Mouse (Mus musculus) forebrain, embryonic 14.5 days (tissue): ENCODE measurements at regions not wholly inside any gene's neighbourhood (a gene's known extent, or its start where the extent isn't known, plus 50 kb on each side); places are given as distances from the start of the nearest gene placed in this dataset.
"Not testable (repeated sequence)": the region's sequence is repeated elsewhere in the genome, so short reads cannot be mapped to it uniquely, and the experiment has no call there.

Experiments
- ATAC-seq: fragments of 200-750 bp; cut with Nextera tagmentation; 2 replicates; pipeline ENCODE4 v1.8.0; 2017; ENCODE audit warnings: mild to moderate bottlenecking, moderate library complexity
- DNase-seq: peaks from one replicate; pipeline ENCODE4 v3.0.0-alpha.2; 2015; ENCODE audit warnings: low spot score
- H3K27ac ChIP-seq: fragments of 300-500 bp; sonication (generic); 2 replicates; pipeline ENCODE4 v1.5.1; 2014; ENCODE audit warnings: low read depth, mild to moderate bottlenecking, control low read depth, low read length, moderate library complexity
- H3K27me3 ChIP-seq: fragments of 300-500 bp; sonication (generic); replicated peaks from 2 replicates; pipeline ENCODE4 v1.6.1; 2014; ENCODE audit warnings: low read length, control low read depth, mixed read lengths; ENCODE audit not compliant: control insufficient read depth, insufficient read depth
- H3K36me3 ChIP-seq: fragments of 300-500 bp; sonication (generic); 2 replicates; pipeline ENCODE4 v1.6.1; 2014; ENCODE audit warnings: low read length, control low read depth; ENCODE audit not compliant: control insufficient read depth, insufficient read depth
- H3K4me1 ChIP-seq: fragments of 300-500 bp; sonication (generic); 2 replicates; pipeline ENCODE4 v1.6.1; 2014; ENCODE audit warnings: antibody characterized with exemption, low read length, control low read depth; ENCODE audit not compliant: control insufficient read depth, insufficient read depth
- H3K4me2 ChIP-seq: fragments of 300-500 bp; sonication (generic); 2 replicates; pipeline ENCODE4 v1.6.1; 2014; ENCODE audit warnings: mild to moderate bottlenecking, control low read depth, low read length
- H3K4me3 ChIP-seq: fragments of 300-500 bp; sonication (generic); 2 replicates; pipeline ENCODE4 v1.5.1; 2014; ENCODE audit warnings: low read depth, low read length, control low read depth
- H3K9ac ChIP-seq: fragments of 300-500 bp; sonication (generic); 2 replicates; pipeline ENCODE4 v1.6.1; 2014; ENCODE audit warnings: mild to moderate bottlenecking, low read length, control low read depth, moderate library complexity
- H3K9me3 ChIP-seq: fragments of 300-500 bp; sonication (generic); replicated peaks from 2 replicates; pipeline ENCODE4 v1.6.1; 2016; ENCODE audit warnings: low read length, control low read depth, mixed read lengths; ENCODE audit not compliant: control insufficient read depth
- WGBS: fragments of 180-500 bp; shearing (Covaris S2); extraction: QIAGEN DNeasy Blood & Tissue Kit; methylation state at CpG from one replicate; pipeline ENCODE4 v1.1.7; 2014; 5-methylcytosine and 5-hydroxymethylcytosine counted together

GRCm38 (mm10) chrX:50625336-50625735, 197.0 kb upstream of the Olfr1324 start:
- H3K4me2 ChIP-seq, result no peak overlapping the region
- H3K4me3 ChIP-seq, result no peak overlapping the region
- H3K27ac ChIP-seq, result no peak overlapping the region
- no peak for ATAC-seq
- no peak for DNase-seq
- no peaks in the 10 kb centered on the region for H3K4me1 ChIP-seq
- H3K27me3 ChIP-seq, result no peaks in the 10 kb centered on the region
- H3K9me3 ChIP-seq, result no peaks in the 10 kb centered on the region
- 83% methylated on average over 6 of the region's 6 CpGs for WGBS
- H3K9ac ChIP-seq, result no peak overlapping the region
- no peaks in the 10 kb centered on the region for H3K36me3 ChIP-seq

- Histone ChIP-seq H3K4me1 (no peaks in the 10 kb centered on the region), H3K27me3 (no peaks in the 10 kb centered on the region), H3K36me3 (no peaks in the 10 kb centered on the region), H3K9ac (no peak overlapping the region), H3K4me3 (peak overlapping the region; percentile 16; the same call in 1 of the 2 replicates), H3K4me2 (no peak overlapping the region), H3K27ac (no peak overlapping the region), H3K9me3 (no peaks in the 10 kb centered on the region)
- peak; percentile 26; the same call in 1 of the 2 replicates for ATAC-seq
- 58% methylated on average over 19 of the region's 19 CpGs for whole genome bisulfite sequencing
- peak; percentile 65 for DNase-seq
Observed at GRCm38 (mm10) chrX:50622984-50623455, 194.7 kb upstream of the Olfr1324 start.

- no peak for ATAC-seq
- Histone ChIP-seq H3K9ac (no peak overlapping the region), H3K36me3 (no peaks in the 10 kb centered on the region), H3K4me2 (no peak overlapping the region), H3K27ac (no peak overlapping the region), H3K4me1 (no peaks in the 10 kb centered on the region), H3K27me3 (no peaks in the 10 kb centered on the region), H3K9me3 (no peaks in the 10 kb centered on the region), H3K4me3 (no peak overlapping the region)
- DNase-seq, result no peak
- 67% methylated on average over 8 of the region's 8 CpGs for WGBS
Observed at GRCm38 (mm10) chrX:50620909-50621308, 192.6 kb upstream of the Olfr1324 start.

- DNase-seq, result peak; percentile 83
- Histone ChIP-seq H3K27me3 (no peaks in the 10 kb centered on the region), H3K9me3 (no peaks in the 10 kb centered on the region), H3K36me3 (no peaks in the 10 kb centered on the region), H3K9ac (no peak overlapping the region), H3K4me2 (no peak overlapping the region; the same call in 1 of the 2 replicates), H3K4me1 (no peaks in the 10 kb centered on the region), H3K4me3 (no peak overlapping the region), H3K27ac (no peak overlapping the region)
- 53% methylated on average over 9 of the region's 9 CpGs for WGBS
- no peak for ATAC-seq
Observed at GRCm38 (mm10) chrX:50619919-50620318, 191.6 kb upstream of the Olfr1324 start.

GRCm38 (mm10) chrX:50618936-50619335, 190.6 kb upstream of the Olfr1324 start:
- DNase-seq (no peak), ATAC-seq (no peak)
- H3K36me3 ChIP-seq, result no peaks in the 10 kb centered on the region
- H3K9me3 ChIP-seq, result no peaks in the 10 kb centered on the region
- WGBS, result 81% methylated on average over 4 of the region's 4 CpGs
- H3K9ac ChIP-seq, result no peak overlapping the region
- H3K27me3 ChIP-seq, result no peaks in the 10 kb centered on the region
- no peak overlapping the region for H3K4me2 ChIP-seq
- no peak overlapping the region for H3K27ac ChIP-seq
- no peak overlapping the region for H3K4me3 ChIP-seq
- H3K4me1 ChIP-seq, result no peaks in the 10 kb centered on the region

GRCm38 (mm10) chrX:50616920-50617319, 188.6 kb upstream of the Olfr1324 start:
- not testable (repeated sequence) for H3K27me3 ChIP-seq, H3K27ac ChIP-seq, H3K4me3 ChIP-seq, ATAC-seq, H3K9ac ChIP-seq, H3K9me3 ChIP-seq, DNase-seq, H3K36me3 ChIP-seq, H3K4me1 ChIP-seq, H3K4me2 ChIP-seq
- WGBS, result 65% methylated on average over 8 of the region's 8 CpGs

GRCm38 (mm10) chrX:50614874-50615273, 186.6 kb upstream of the Olfr1324 start:
- peak; percentile 54; the same call in 1 of the 2 replicates for ATAC-seq
- not testable (repeated sequence) for H3K27me3 ChIP-seq, H3K4me1 ChIP-seq, H3K4me2 ChIP-seq, H3K9ac ChIP-seq, H3K9me3 ChIP-seq, H3K4me3 ChIP-seq, H3K36me3 ChIP-seq, H3K27ac ChIP-seq
- DNase-seq, result peak; percentile 76
- WGBS, result 46% methylated on average over 3 of the region's 3 CpGs

GRCm38 (mm10) chrX:50614367-50614766, 186.1 kb upstream of the Olfr1324 start:
- not testable (repeated sequence) for H3K9ac ChIP-seq, H3K4me2 ChIP-seq, H3K27ac ChIP-seq, H3K36me3 ChIP-seq, H3K4me3 ChIP-seq, H3K27me3 ChIP-seq, ATAC-seq, H3K9me3 ChIP-seq, H3K4me1 ChIP-seq
- 61% methylated on average over 6 of the region's 6 CpGs for WGBS
- peak; percentile 61 for DNase-seq

GRCm38 (mm10) chrX:50611765-50612591, 183.7 kb upstream of the Olfr1324 start:
- DNase-seq (peak; percentile 82), ATAC-seq (peak; percentile 55; the same call in 1 of the 2 replicates)
- Histone ChIP-seq H3K4me1 (no peaks in the 10 kb centered on the region), H3K27ac (peak overlapping the region; percentile 52; the same call in 1 of the 2 replicates), H3K9ac (peak overlapping the region; percentile 32; the same call in 1 of the 2 replicates), H3K4me2 (peak overlapping the region; percentile 18; the same call in 1 of the 2 replicates), H3K4me3 (peak overlapping the region; percentile 18; the same call in 1 of the 2 replicates), H3K36me3 (no peaks in the 10 kb centered on the region), H3K9me3 (no peaks in the 10 kb centered on the region), H3K27me3 (no peaks in the 10 kb centered on the region)
- 60% methylated on average over 9 of the region's 9 CpGs for WGBS
